Mouse (Mus musculus) left cerebral cortex, postnatal 36 days (tissue): ENCODE measurements around the gene Gltpd2. TPM values are rescaled to one million over a fixed set of nuclear protein-coding genes. Genes with fewer than 3 reads are reported as not detected.
"Not testable (repeated sequence)": the region's sequence is repeated elsewhere in the genome, so short reads cannot be mapped to it uniquely, and the experiment has no call there.

ENCODE experiments used
- DNase-seq, 2 experiments: peaks; one replicate each; pipeline ENCODE4 v3.0.0; 2021 to 2022; ENCODE audit warnings: low spot score in 2 of 2, mixed read lengths in 1 of 2
- intact Hi-C: fragments of 180-260 bp; cut with DNase I; formaldehyde crosslinking; loops from one replicate; pipeline ENCODE4 v1.15.1; 2025
- total RNA-seq, 2 experiments: library from RNA; stranded (reverse); gene quantifications; 2 replicates each; pipeline ENCODE4 v1.2.3; 2021

The Gltpd2 gene
- total RNA-seq, 2 experiments from 2014 or later = not detected

- DNase-seq = no peak
- intact Hi-C loops = no loop called here
Observed at GRCm38 (mm10) chr11:70513520-70513919, 5.5 kb upstream of the Gltpd2 start.

GRCm38 (mm10) chr11:70514288-70514687, 4.7 kb upstream of the Gltpd2 start, which contains the start of gene Vmo1:
Gene Vmo1, minus strand, starts transcription at chr11:70514616.
- no peak for DNase-seq

GRCm38 (mm10) chr11:70516352-70516751, 2.6 kb upstream of the Gltpd2 start:
- no peak for DNase-seq
- intact Hi-C loops = loop anchor here (2.0 to 5.0 kb wide), 2 partner anchors 106 to 236 kb away; no protein-coding TSS in a partner anchor

More at GRCm38 (mm10) chr11:70514288-70514687, 4.7 kb upstream of the Gltpd2 start, which contains the start of gene Vmo1:
- intact Hi-C loops = no loop called here

- DNase-seq = no peak
- intact Hi-C loops = loop anchor here (5.0 kb wide), 1 partner anchor 234 kb away; no protein-coding TSS in a partner anchor
Observed at GRCm38 (mm10) chr11:70518436-70518835, 560 bp upstream of the Gltpd2 start.

- DNase-seq = no peak
- intact Hi-C loops = no loop called here
Observed at GRCm38 (mm10) chr11:70520178-70520769, 1.3 kb downstream of the Gltpd2 start.

GRCm38 (mm10) chr11:70523306-70523989, 4.5 kb downstream of the Gltpd2 start:
- intact Hi-C loops = not testable (repeated sequence)

GRCm38 (mm10) chr11:70524782-70525181, 5.8 kb downstream of the Gltpd2 start:
- intact Hi-C loops = no loop called here

More at GRCm38 (mm10) chr11:70523306-70523989, 4.5 kb downstream of the Gltpd2 start:
- DNase-seq = not testable (repeated sequence)

GRCm38 (mm10) chr11:70525184-70525678, 6.2 kb downstream of the Gltpd2 start, which contains the start of gene Psmb6:
Gene Psmb6, plus strand, starts transcription at chr11:70525367.
- DNase-seq = peak; percentile 91 to 93
- intact Hi-C loops = no loop called here

More at GRCm38 (mm10) chr11:70524782-70525181, 5.8 kb downstream of the Gltpd2 start:
- DNase-seq = no peak

GRCm38 (mm10) chr11:70525726-70526125, 6.7 kb downstream of the Gltpd2 start:
- intact Hi-C loops = no loop called here
- DNase-seq = no peak

- intact Hi-C loops = no loop called here
- DNase-seq = no peak
Observed at GRCm38 (mm10) chr11:70526211-70526610, 7.2 kb downstream of the Gltpd2 start.

- intact Hi-C loops = no loop called here
- no peak for DNase-seq
Observed at GRCm38 (mm10) chr11:70528610-70529009, 9.6 kb downstream of the Gltpd2 start.

GRCm38 (mm10) chr11:70531065-70531464, 12.1 kb downstream of the Gltpd2 start:
- DNase-seq, intact Hi-C loops: not testable (repeated sequence)

- intact Hi-C loops = no loop called here
- no peak for DNase-seq
Observed at GRCm38 (mm10) chr11:70532839-70533238, 13.8 kb downstream of the Gltpd2 start, which contains the start of gene Gm40193. Gene Gm40193, minus strand, starts transcription at chr11:70532939.

GRCm38 (mm10) chr11:70539423-70539822, 20.4 kb downstream of the Gltpd2 start:
- intact Hi-C loops = loop anchor here (5.0 kb wide), 1 partner anchor 68 kb away; no protein-coding TSS in a partner anchor

GRCm38 (mm10) chr11:70539877-70540587, 21.0 kb downstream of the Gltpd2 start, which contains the start of gene Pld2:
Gene Pld2, plus strand, starts transcription at chr11:70540064.
- intact Hi-C loops = loop anchor here (5.0 kb wide), 1 partner anchor 67 kb away; no protein-coding TSS in a partner anchor
- peak; percentile 68 to 74 for DNase-seq

More at GRCm38 (mm10) chr11:70539423-70539822, 20.4 kb downstream of the Gltpd2 start:
- DNase-seq = no peak

- no peak for DNase-seq
- intact Hi-C loops = no loop called here
Observed at GRCm38 (mm10) chr11:70540928-70541327, 21.9 kb downstream of the Gltpd2 start.

- intact Hi-C loops = no loop called here
- DNase-seq = no peak
Observed at GRCm38 (mm10) chr11:70541415-70541814, 22.4 kb downstream of the Gltpd2 start.

GRCm38 (mm10) chr11:70544496-70544895, 25.5 kb downstream of the Gltpd2 start:
- intact Hi-C loops = no loop called here
- DNase-seq = no peak

GRCm38 (mm10) chr11:70551526-70551925, 32.5 kb downstream of the Gltpd2 start:
- DNase-seq = no peak

GRCm38 (mm10) chr11:70553940-70554339, 34.9 kb downstream of the Gltpd2 start:
- DNase-seq = no peak
- intact Hi-C loops = no loop called here

More at GRCm38 (mm10) chr11:70551526-70551925, 32.5 kb downstream of the Gltpd2 start:
- intact Hi-C loops = no loop called here
